Mouse (Mus musculus) Patski (cell line): ENCODE results near the gene Foxo6. TPM values are rescaled to one million over a fixed set of nuclear protein-coding genes. Genes with fewer than 3 reads are reported as not detected.

ENCODE experiments used
- ATAC-seq: fragments of 100-300 bp; one replicate; pipeline ENCODE4 v1.8.0; 2021
- CTCF ChIA-PET: fragments of 350-600 bp; sonication (Branson Sonifier 250); formaldehyde crosslinking; loops from one replicate; lab custom pipeline; 2022; ENCODE audit warnings: inconsistent platforms; lab: Charles Lee
- POLR2A ChIA-PET: fragments of 350-600 bp; sonication (Branson Sonifier 250); formaldehyde crosslinking; loops from one replicate; lab custom pipeline; 2022; ENCODE audit warnings: antibody characterized with exemption, inconsistent platforms; lab: Charles Lee
- DNase-seq: peaks from one replicate; pipeline ENCODE4 v3.0.0-alpha.2; 2011; ENCODE audit warnings: low read depth, low spot score
- H3K27me3 ChIP-seq: fragments of 371-371 bp; one replicate; pipeline ENCODE4 v1.5.1; 2021
- CTCF ChIP-seq: fragments of 100-300 bp; IDR thresholded peaks from one replicate; pipeline ENCODE4 v1.5.1; 2021
- in situ Hi-C: fragments of 300-500 bp; cut with MboI; formaldehyde crosslinking; loops from 3 replicates; pipeline ENCODE4 v1.11.1; 2018; ENCODE audit warnings: low pct_unique_long_range_greater_than_20kb, mixed read lengths
- polyA plus RNA-seq: library from polyadenylated mRNA; unstranded; gene quantifications from one replicate; pipeline ENCODE4 v1.2.3, GENCODE M21; 2021

The Foxo6 gene
- polyA plus RNA-seq, 1 experiment from 2014 or later: 0.81 TPM

DNA sequence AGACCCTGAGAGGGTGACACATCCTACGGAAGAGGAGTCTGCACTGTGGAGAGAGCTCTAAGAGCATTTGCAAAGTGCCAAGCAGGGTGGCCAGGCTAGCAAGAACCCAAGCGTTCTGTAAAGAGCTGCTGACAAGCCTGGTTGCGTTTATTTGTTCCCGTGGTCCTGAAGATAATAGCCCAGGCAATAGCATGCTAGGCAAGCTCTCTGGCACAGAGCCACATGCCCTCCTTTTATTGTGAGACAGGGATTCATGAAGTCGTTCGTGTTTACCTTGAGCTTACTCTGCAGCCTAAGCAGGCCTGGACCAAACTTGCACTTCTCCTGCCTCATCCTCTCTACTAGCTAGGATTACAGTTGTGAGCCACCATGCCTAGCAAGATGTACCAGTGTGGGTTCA, 65.4 kb downstream of the Foxo6 start:
- DNase-seq: no peak
- no peaks in the 10 kb centered on the region for H3K27me3 ChIP-seq
- no peak for ATAC-seq
- in situ Hi-C loops: no loop called here
- no peak for TF ChIP-seq CTCF
- ChIA-PET POLR2A (no interaction called here), CTCF (interaction anchor here (2.0 kb wide), 1 partner anchor 159 kb away, joined by 9 read pairs; no protein-coding TSS in a partner anchor)

DNA sequence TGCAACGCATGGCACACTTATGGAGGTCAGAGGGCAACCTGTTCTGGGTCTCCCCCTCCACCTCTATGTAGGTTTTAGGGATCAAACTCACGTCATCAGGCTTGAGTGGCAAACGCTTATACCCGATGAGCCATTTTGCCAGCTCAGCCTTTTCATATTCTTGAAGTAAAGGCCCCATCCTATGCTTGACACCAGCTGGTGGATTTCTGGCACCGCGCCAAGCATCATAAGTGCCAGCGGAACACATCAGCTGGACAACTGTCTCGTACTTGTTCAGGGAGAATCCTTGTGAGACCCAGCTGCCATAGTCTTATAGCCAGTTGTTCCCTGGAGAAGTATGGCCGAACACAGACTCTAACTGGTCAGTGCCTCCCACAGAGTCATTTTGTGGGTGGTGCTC, 68.3 kb downstream of the Foxo6 start:
- no peak for TF ChIP-seq CTCF
- POLR2A ChIA-PET: no interaction called here
- in situ Hi-C loops: no loop called here
- H3K27me3 ChIP-seq: no peaks in the 10 kb centered on the region
- ATAC-seq (no peak), DNase-seq (no peak)
- CTCF ChIA-PET: no interaction called here

Other genes with a start within 250 kb of the Foxo6 start
- not detected for gene AL607142.1, start 222.4 kb downstream of the Foxo6 start, polyA plus RNA-seq
- gene Edn2, start 126.1 kb downstream of the Foxo6 start, polyA plus RNA-seq: not detected
- gene Scmh1, start 117.9 kb upstream of the Foxo6 start, polyA plus RNA-seq: 39.8 TPM
- gene Slfnl1, start 244.9 kb upstream of the Foxo6 start, polyA plus RNA-seq: 0.64 TPM